Comparison of ENCODE assay signal across 8 mouse cellular contexts in the genomic region with DNA sequence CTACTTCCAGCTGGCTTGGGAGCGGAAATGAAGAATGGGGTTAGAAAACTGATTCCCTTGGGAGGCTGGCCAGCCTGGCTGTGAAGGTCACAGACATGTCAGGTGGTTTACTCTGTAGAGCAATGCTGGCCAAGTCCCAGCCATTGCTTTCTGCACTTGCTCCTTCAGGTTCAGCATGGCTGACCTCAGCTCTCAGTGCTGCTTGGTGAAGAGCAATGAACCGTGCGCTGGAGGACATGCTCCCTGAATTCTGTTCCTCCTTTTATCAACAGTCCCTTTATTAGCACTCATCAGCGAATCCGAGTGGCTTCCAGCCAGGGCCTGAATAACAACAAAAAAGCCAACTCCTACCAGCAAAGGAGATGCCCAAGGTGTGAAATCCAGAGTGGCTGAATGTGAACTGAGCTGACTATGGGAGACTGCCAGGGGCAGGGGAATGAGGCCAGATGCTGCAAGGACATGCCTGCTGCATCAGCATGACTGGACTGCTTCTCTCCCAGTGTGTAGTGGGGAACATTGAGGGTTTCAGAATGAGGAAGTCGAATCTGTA. TPM values are rescaled to one million over a fixed set of nuclear protein-coding genes. Genes with fewer than 3 reads are reported as not detected.
DNase-seq lines count a peak whose midpoint lies in the region; ATAC-seq lines count a peak whose summit lies in the region.

No protein-coding gene starts in this region.

- no peak overlapping the region for H3K4me3 ChIP-seq in hindbrain, embryonic 14.5 days (replicated peaks; ENCODE audit: low read length)

- no peaks in the 10 kb centered on the region for H3K4me1 ChIP-seq in hindbrain, embryonic 14.5 days (replicated peaks; ENCODE audit: control insufficient read depth, insufficient read depth, low read length)

- no peak overlapping the region for H3K4me2 ChIP-seq in hindbrain, embryonic 14.5 days (replicated peaks)

- peak; percentile 39 for ATAC-seq in cerebellum, adult (ENCODE audit: insufficient number of reproducible peaks, low FRiP score, low TSS enrichment)
- peak; percentile 96 for ATAC-seq in hindbrain, embryonic 14.5 days (ENCODE audit: low FRiP score)

- no peak overlapping the region for H3K27ac ChIP-seq in hindbrain, embryonic 14.5 days

- H3K36me3 ChIP-seq in hindbrain, embryonic 14.5 days (replicated peaks; ENCODE audit: control insufficient read depth, insufficient read depth) = no peaks in the 10 kb centered on the region

- no peak overlapping the region for H3K9ac ChIP-seq in hindbrain, embryonic 14.5 days

- no peak for DNase-seq in cerebellum, adult 9-10 months
- peak; percentile 76 for DNase-seq in adrenal gland, postnatal 10 days
- peak; percentile 51 to 53 for DNase-seq in frontal cortex, adult 2 months (ENCODE audit: extremely low spot score in 1 of 2, low spot score in 1 of 2)
- peak; percentile 60 for DNase-seq in hindbrain, embryonic 14.5 days (ENCODE audit: low spot score)
- DNase-seq in left cerebral cortex, adult 9 months (ENCODE audit: low spot score in 2 of 2) = peak; percentile 22 to 44
- peak; percentile 35 to 64 for DNase-seq in monocyte, adult 2 months (ENCODE audit: low read depth in 1 of 2, low spot score in 2 of 2)
- no peak for DNase-seq in T-cell, adult 2 months (ENCODE audit: low spot score)

- no peaks in the 10 kb centered on the region for H3K27me3 ChIP-seq in hindbrain, embryonic 14.5 days (ENCODE audit: control insufficient read depth, insufficient read depth, low read length)

- no peaks in the 10 kb centered on the region for H3K9me3 ChIP-seq in hindbrain, embryonic 14.5 days (ENCODE audit: control insufficient read depth, low read length)

- WGBS in hindbrain, embryonic 14.5 days = 18% methylated on average over 6 of the region's 6 CpGs

RNA-seq across cellular contexts. Expression of a gene that starts 10.3 kb away (rescaled TPM):
- total RNA-seq in adrenal gland, postnatal 10 days (2021) = 10 to 100 TPM; 24.5 to 26.7 TPM
- polyA plus RNA-seq in frontal cortex, adult 2 months (2012; rRNA removed) = 143 and 150 TPM in 2 replicates
- 105 and 113 TPM in 2 replicates for polyA plus RNA-seq in hindbrain, embryonic 14.5 days (2014; fragmentation: Nextera tagmentation; extraction: Ambion mirVana)

RNA-seq across cellular contexts. Expression of a gene that starts 14.2 kb away (rescaled TPM):
- not detected for total RNA-seq in adrenal gland, postnatal 10 days (2021)
- 0.38 and 0.48 TPM in 2 replicates for polyA plus RNA-seq in frontal cortex, adult 2 months (2012; rRNA removed)
- polyA plus RNA-seq in hindbrain, embryonic 14.5 days (2014; fragmentation: Nextera tagmentation; extraction: Ambion mirVana) = 0.94 and 2.1 TPM in 2 replicates

RNA-seq across cellular contexts. Expression of a gene that starts 55.0 kb away (rescaled TPM):
- under 1 TPM in 1 of 2 experiments, not detected in 1; 0.33 TPM for total RNA-seq in adrenal gland, postnatal 10 days (2021)
- polyA plus RNA-seq in frontal cortex, adult 2 months (2012; rRNA removed) = 0.06 and 0.08 TPM in 2 replicates
- 0.09 and 0.12 TPM in 2 replicates for polyA plus RNA-seq in hindbrain, embryonic 14.5 days (2014; fragmentation: Nextera tagmentation; extraction: Ambion mirVana)

Comparison
In these comparisons a context has a peak if more than half of its experiments do, and no peak if none do; other contexts are left out.
1. DNase-seq: peak in adrenal gland, postnatal 10 days (single experiment), frontal cortex, adult 2 months (2 of 2), hindbrain, embryonic 14.5 days (single experiment), left cerebral cortex, adult 9 months (2 of 2) and monocyte, adult 2 months (2 of 2); none in cerebellum, adult 9-10 months (single experiment) and T-cell, adult 2 months (single experiment).